Mouse (Mus musculus): ENCODE results near the gene Abhd12b.

- TF ChIP-seq CTCF (IDR thresholded peaks at IDR 0.05; ENCODE audit: control insufficient read depth, insufficient read depth, insufficient replicate concordance, low read depth, low read length) (no peak), POLR2A (IDR thresholded peaks at IDR 0.05; ENCODE audit: control insufficient read depth, low read depth, low read length) (no peak)
Measured at GRCm38 (mm10) chr12:70192267-70192727, 38.4 kb downstream of the Abhd12b start.
